Mouse (Mus musculus) heart, adult 9 months (tissue): ENCODE results near the gene Nae1.
A peak's percentile ranks its signal among the peaks of the same experiment; 100 is the strongest.
"Not testable (repeated sequence)": the region's sequence is repeated elsewhere in the genome, so short reads cannot be mapped to it uniquely, and the experiment has no call there.

Source experiments
- DNase-seq, 2 experiments: peaks; one replicate each; pipeline ENCODE4 v3.0.0; 2022; ENCODE audit warnings: low spot score in 2 of 2

Nae1 gene

DNA sequence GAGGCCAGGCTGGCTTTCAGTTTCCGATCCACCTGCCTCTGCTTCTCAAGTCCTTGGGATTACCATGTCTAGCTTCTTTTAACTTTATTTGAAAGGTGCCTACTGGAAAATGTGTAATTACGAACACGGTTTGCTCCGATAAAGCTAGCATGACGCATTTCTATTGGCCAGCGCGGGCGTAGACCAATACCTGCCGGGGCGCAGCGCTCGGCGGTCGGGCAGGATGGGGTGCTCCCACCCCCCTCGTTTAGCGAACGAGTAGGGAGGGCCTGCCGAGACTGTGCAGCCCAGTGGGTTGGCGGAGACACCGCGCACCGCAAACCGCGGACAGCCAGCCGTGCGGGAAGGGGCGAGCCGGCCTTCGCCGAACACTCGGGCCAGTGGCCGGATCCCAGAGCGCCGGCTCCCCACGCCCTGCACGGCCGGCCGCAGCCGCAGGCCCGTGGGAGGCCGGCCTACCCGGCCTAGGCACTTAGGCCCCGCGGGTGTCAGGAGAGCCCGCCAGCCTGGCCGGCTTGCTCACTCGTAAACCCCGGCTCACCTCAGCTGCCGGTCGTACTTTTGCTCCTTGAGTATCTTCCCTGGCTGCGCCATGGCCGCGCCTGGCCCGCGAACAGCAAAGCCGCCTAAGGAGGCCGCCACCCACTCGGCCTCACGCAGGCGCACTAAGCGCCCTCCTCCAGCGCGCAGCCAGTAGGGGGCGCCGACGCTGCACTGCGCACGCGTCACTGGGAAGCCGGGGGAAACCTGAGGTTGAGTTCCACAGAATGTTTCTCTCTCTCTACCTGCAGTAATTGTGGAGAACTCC lies at the start of gene Nae1, which contains the start of gene Car7:
Gene Nae1 (minus strand): TSS at position 667 of the 808 bp plus-strand sequence.
Gene Car7 (plus strand): TSS at position 719 of the 808 bp plus-strand sequence.
- peak; percentile 92 to 94 for DNase-seq

DNA sequence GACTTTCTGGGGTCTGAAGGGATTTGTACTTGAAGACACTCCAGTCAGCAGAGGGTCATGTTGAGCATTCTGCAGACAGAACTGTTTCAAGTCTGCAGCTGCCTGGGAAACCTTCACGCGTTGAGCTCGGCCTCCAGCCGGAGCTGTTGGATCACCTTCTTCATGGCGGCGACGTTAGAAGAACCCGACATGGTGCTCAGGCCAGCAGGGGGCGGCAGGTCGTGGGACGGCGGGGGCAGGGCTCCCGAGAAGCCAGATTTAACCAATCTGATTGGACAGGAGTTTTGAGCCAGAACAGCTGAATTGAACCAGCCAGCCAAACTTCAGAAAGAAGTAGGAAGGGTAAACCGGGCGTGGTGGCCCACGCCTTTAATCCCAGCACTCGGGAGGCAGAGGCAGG lies 43.2 kb upstream of the Nae1 start:
- DNase-seq: not testable (repeated sequence)

DNA sequence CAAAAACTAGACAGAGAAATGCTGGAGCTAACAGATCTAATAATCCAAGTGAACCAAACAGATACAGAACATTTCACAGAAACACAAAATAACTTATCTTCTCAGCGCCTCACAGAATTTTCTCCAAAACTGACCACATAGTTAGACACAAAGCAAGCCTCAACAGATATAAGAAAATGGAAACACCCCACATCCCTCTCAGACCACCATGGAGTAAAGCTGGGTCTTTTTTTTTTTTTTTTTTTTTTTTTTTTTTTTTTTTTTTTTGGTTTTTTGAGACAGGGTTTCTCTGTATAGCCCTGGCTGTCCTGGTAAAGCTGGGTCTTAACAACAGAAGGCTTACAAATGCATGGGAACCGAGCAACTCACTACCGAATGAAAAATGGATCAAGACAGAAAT lies 42.4 kb upstream of the Nae1 start:
- no peak for DNase-seq

DNA sequence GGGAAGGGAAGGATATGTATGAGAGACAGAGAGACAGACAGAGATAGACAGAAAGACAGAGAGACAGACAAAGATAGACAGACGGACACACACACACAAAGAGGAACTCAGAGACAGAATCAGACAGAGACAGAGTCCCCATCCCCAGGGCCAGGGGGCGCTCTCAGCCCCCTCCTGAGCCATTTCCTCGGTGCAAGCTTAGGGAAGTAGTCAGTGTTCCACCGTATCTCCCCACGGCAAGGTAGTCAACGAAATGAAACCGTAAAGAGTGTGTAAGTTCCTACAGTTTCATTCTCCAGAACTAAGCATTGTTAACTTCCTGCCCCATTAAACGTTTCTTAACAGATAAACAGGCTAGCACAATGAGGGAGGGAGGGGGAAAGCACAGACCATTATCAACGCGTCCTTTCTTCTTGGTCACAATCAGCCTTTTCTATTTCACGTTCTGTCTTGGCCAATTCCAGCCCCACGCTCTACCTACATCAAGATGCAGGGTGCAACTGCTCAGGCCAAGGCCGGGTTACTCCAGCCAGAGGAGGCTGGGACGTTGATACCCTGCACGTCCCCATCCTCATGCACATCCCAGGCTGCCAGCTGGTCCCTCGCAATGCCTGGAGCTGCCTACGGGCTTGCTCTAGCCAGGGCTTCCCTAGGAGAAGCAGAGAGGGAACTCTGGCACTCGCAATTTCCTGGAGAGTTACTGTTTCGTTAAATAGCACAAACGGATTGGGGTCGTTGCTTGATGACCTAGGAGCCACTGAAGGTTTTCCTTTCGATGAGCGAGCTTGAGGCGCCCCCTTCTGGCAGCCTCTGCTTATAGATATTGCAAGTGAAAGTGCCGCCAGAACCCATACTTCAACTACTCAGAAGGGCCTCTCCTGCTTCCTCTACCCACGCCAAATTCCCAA lies 36.3 kb upstream of the Nae1 start:
- peak; percentile 61 to 83 for DNase-seq

DNA sequence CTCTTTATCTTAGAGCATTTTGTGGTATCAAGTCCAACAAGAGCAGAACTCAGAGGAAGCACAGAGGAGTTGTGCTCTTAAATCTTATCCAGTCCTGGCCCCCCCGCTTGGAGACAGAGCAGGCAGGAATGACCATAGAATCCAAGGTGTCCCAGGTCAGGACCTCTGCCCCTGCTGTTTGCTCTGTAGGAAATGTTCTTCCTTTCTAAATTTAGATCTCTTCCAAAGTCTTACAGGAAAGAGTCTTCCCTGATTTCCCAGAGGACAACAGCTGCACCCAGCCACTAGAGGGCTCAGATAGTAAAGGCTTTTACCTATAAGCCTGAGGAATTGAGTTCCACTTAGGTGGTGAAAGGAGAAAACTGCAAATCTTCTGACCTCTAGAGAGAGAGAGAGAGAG lies 35.1 kb upstream of the Nae1 start:
- peak; percentile 28 to 33 for DNase-seq

DNA sequence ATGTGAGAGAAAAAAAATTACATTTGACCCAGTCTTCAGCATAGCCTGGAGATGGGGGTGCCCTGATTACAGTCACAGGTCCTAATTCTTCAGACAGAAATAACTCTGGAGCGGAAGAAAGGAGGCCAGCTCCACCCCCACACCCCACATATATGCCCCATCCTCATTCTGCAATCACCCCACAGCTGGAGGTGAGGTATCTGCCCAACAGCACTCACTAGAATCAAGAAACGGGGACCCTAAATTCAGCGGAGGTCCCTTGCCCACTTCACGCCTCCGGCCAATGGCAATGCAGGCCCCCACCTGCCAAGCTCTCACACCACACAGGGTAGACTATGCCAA lies 31.0 kb upstream of the Nae1 start:
- no peak for DNase-seq

DNA sequence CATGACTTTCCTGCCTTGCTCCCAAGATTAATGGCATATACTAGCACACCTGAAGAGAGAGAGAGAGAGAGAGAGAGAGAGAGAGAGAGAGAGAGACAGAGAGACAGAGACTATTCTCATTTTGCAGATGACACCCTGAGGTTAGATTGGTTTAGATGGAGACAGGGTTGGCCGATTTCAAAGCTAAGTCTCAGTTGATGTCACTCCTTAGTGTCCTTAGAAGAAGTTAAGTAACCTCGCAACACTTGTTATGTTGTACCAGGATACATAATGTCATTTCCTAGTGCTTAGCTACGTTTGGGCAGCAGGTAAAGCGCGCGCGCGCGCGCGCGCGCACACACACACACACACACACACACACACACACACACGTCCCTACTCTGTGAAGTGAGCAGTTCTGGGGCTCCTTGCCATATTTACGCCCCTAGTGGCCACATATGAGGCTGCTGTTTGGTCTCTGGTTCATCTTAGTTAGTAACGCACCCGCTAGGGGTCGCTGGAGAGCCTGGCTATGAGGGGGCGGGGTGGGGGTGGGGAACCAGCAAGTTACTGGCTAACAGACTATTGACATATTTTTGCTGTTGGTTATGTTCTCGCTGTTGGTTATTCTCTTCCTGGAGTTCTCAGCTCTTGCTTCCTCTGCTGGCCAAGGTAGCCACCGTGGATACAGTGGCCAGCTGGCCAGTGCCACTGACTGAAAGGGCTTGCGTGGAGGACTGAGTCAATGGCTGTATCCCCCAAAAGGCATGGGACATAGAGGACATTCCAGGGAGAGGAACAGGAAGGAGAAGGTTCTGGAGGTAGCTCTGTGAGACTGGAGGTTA lies 30.4 kb upstream of the Nae1 start:
- peak; percentile 78 to 87 for DNase-seq

DNA sequence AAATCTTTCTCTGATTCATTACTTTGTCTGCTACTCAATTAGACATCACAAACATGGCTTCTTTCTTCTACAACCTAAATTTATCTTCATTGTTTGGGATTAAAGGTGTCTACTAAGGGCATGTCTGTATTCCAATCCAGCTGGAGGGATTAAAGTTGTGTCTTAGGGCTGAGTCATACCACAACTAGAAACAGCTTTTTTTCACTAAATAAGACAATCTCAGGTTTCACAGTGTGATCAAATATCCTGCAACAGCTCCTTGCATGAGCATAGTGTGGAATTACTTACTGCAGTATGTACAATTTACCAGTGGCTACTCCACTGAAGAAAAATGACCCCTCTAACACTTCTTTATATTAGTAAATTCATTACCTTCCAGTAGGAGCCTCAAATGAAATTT lies 26.3 kb upstream of the Nae1 start:
- no peak for DNase-seq

DNA sequence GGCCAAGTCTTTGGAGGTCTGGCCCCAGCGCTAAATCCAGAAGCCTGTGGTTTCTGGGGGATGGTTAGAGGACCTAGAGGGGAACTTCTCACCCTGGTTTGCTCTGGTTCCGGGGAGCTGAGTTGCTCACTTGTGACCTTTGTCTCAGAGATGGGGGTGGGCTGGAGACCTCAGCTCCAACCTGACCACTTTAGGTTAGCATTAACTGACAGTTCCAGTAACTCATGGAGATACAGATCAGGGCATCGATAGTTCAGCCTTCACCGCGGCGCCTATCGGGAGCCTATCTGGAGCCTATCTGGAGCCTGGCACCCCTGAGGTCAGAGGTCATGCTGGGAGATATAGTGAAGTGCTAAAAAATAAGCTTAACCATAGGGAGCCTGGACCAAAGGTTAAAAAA lies 22.8 kb upstream of the Nae1 start:
- no peak for DNase-seq

DNA sequence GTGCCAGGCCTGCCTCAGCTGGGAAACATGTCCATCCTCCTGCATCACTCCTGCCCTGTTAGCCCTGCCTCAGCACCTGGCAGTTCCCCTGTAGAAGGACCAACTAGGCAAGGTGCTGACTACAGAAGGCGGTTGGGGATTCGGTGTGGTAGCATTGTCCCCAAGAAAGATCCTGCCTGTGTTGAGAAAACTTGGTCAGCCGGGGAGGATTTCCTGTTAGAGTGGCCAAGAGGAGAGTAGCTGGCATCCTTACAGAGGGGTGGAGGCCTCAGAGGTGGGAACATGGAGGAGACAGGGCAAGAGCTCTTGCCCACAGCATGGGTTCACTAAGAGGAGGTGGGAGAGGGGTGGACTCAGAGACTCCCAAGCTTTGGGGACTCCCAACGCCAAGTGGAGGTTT lies 20.8 kb upstream of the Nae1 start:
- no peak for DNase-seq

DNA sequence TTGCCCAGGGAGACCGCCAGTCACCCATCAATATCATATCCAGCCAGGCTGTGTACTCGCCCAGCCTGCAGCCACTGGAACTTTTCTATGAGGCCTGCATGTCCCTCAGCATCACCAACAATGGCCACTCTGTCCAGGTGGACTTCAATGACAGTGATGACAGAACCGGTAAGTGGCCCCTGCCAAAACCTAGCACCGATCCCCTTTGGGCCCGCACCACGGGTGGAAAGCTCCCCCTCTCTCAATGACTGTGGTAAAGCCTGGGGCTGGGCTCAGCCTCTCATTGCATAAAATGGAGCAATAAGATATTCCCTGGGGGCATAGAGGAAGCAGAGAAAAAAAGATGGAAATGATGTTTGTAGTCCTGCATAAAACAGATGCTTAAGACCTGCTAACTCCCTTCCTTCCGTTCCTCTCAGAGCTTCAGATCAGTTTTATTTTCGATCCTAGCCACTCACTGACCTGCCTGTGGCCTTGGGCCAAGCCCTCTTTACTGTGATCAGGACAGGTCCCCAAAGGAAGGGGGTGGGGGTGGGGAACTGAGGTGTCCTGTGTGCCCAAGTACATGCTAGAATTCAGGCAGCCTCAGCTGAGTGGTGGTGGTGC lies 9.1 kb upstream of the Nae1 start:
- peak; percentile 47 to 85 for DNase-seq

DNA sequence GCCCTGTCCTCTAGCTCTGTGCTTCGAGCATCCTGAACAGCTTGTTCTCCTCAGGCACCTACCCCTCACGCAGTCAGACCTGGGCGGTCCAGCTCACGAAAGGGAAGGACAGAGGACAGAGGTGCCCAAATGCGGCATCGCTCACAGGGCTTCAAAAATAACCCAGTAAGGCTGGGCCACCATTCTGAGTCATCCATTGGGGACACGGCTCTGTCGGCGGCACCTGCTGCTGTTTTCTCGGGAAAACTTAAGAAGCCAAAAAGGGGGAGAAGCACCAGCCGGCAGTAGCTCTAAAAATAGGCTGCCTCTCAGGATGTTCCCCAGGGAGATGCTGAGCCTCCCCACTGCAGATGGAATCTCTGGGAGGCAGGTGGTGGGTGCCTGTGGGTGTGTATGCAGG lies 7.7 kb upstream of the Nae1 start:
- DNase-seq: no peak

DNA sequence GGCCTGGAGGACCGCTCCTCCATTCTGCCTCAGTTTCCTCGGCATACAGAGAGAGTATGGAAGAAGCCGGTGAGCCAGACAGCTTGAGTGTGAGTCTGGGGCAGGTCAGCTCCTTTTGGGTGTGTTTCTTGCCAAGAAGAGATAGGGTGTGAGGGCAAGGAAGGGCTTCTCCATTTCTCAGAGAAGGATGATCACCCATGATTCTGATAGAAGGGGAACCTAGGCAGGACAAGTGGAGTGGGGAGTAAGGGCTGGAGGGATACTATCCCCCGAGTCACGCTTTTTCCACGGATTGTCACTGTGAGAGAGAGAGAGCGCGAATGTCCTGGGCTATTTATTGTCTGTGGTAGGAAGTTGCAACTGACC lies 7.1 kb upstream of the Nae1 start:
- DNase-seq: no peak

DNA sequence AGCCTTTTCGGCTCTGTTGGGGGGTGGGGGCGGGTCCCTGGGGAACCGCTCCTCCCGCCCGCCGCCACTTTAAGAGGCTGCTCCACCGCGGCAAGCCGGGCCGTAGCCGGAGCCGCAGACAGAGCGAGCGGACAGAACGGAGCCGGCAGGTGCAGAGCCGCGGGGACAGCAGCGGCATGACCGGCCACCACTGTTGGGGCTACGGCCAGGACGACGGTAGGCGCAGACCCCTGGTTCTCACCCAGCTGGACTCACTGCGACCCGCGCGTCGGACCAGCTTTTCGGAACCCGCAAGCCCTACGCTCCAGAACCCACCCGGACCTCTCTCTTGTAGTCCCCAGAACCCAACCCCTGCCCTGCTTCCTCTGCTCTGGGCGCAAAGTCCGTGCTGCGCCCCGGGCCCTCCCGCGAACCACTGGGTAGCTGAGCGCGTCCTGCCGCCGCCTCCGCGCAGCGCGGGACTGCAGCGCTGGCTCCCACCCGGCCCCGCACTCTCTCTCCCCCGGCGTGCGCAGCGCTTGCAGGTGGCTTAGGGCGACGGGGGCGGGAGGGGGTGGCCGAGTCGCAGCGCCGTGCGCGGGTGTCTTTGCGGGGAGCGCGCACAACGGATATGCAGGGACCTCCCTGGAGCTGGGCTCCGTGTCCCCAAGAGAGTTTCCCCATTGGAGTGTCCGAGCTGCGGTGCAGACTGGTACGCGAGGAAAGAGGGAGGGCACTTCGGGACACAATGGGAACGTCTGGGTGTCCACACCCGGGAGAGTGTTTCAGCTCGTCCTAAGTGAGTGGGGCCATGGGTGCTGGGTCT lies 6.5 kb upstream of the Nae1 start:
- no peak for DNase-seq

DNA sequence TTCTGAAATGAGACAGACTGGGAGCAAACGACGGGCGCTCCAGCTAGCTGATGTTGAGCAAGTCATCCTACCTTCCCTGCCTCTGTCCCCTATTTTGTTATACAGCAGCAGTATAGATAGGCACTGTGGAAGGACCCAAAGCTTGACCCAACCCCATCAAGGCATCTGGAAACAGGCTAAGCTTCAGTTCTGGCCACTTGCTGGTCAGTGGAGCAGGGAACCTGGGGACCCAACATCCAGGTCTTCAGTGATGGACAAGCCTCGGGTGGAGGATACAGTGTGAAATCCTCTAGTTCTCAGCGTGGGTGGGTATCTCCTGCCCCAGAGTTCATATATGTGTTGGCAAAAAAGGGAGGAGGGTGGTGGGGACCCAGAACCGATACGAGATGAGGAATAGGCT lies 5.8 kb upstream of the Nae1 start:
- no peak for DNase-seq

DNA sequence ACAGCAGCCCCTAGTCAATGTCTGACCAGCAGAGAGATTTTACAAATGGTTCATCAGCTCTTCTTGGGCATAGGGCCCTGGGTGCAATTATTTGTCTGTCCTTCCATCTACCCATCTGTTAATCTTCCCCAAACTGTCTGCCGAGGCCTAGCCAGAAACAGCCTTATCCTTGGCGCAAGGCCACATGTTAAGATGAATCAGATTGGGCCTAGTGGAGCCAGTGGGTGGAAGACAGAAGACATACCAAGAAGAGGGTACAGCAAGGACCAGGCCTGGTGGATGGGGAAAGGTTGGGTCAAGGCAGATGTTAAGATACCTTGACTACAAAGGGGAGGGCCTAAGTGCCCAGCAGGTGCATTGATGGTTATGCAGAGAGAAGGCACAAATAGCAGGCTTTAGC lies 5.1 kb upstream of the Nae1 start:
- no peak for DNase-seq

DNA sequence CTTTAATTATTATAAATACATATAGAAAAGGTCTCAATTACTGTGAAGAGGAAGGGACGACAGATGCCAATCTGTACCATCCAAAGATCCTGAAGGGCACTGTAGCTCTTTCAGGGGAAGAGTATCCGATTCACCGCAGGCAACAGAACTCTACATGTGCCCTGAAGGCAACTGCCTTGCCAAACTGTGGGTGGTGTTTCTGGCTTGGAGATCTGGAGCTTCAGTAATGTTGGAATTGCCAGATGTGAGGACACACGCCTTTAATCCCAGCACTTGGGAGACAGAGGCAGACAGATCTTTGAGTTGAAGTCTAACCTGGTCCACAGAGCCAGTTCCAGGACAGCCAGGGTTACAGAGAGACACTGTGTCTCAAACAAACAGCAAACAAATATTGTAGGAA lies 4.5 kb upstream of the Nae1 start:
- no peak for DNase-seq

DNA sequence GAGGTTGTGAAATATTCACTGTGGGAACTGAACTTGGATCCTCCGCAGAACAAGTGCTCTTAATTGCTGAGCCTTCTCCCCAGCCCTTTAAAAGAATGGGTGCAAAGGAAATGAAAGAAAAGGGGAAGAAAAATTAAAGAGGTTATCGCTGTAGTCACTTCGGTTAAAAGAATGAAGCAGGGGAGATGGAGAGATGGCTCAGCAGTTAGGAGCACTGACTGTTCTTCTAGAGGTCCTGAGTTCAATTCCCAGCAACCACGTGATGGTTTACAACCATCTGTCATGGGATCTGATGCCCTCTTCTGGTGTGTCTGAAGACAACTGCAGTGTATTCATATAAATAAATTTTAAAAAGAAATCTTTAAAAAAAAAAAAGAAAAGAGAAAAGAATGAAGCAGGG lies 1.6 kb upstream of the Nae1 start:
- DNase-seq: no peak

DNA sequence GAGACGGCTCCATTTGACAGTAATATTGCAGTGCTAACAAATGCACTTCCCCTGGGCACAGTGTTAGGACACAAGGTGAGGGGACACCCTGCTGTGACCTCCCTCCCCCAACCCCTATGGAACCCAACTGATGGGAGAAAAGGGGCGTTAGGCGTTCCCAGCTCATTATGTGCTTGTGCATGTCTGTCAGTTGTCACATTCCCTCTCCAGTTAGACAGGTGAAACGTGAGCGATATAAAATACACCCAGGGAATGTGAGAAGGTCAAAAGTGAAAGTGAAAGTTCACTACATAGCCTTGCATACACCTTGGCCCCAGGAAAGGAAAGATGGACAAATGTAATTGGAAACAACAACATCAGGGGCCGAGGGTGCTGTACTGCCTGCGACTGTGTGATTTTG lies 941 bp upstream of the Nae1 start:
- DNase-seq: no peak

DNA sequence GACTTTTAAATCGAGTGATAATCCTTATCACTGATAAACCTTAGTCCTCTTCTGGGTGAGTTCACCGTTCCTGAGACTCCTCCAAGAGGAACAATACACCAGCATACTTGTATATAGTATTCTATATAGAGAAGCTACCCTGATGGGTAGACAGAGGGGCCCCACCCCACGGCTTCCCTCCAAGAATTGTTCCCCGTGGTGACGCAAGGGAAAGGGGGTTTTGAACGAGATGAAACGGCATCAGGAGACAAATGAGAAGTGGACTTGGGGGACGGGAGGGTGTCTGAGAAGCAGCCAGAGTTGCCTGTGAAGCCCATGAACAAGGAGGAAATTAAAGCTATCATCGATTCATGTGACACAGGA lies 323 bp upstream of the Nae1 start:
- DNase-seq: no peak

DNA sequence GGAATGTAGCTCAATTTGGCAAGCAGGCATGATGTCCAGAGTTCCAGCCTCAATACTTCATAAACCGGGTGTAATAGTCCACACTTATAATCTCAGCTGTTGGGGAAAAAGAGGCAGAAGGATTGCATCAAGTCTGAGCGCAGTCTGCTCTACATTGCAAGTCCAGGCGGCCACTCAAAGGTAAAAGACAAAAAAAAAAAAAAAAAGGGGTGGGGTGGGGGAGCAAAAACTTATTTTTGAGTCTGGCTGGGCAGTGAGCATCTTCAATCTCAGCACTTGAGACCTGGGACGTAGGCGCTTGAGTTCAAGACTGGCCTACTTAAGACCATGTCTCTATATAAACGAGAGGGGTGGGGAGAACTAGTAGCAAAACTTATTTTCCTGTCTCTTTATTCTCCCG lies 886 bp downstream of the Nae1 start:
- DNase-seq: no peak
